Mouse (Mus musculus): ENCODE results near the gene Gm40193.

- TF ChIP-seq GATA1 (IDR thresholded peaks at IDR 0.05; ENCODE audit: borderline replicate concordance, low read length) (no peak), FLI1 (IDR thresholded peaks at IDR 0.05; ENCODE audit: low read length) (no peak)
Measured at GRCm38 (mm10) chr11:70564276-70564873, 31.6 kb upstream of the Gm40193 start.
